Mouse (Mus musculus): ENCODE data around the gene Gm595. TPM values are rescaled to one million over a fixed set of nuclear protein-coding genes. Genes with fewer than 3 reads are reported as not detected.

Gm595 gene
- polyA plus RNA-seq (2012; ENCODE audit: insufficient read depth, insufficient read length, low replicate concordance, missing spikeins), result not detected in 2 replicates

- WGBS, result 89% methylated on average over 13 of the region's 13 CpGs
- TF ChIP-seq CTCF (IDR thresholded peaks at IDR 0.05; ENCODE audit: insufficient read depth, low read depth, low read length), result no peak
- no peak for TF ChIP-seq POLR2A (IDR thresholded peaks at IDR 0.05; ENCODE audit: insufficient read depth, low read depth, low read length)
- no peak within 1 kb of the TSS for H3K4me3 ChIP-seq (ENCODE audit: insufficient read depth, low read depth, low read length)
Observed at GRCm38 (mm10) chrX:48877613-48878012, at the start of gene Gm595. Gene Gm595 (minus strand): TSS chrX:48877713.

GRCm38 (mm10) chrX:48908421-48908820, 30.9 kb upstream of the Gm595 start:
- no peak overlapping the region for H3K4me3 ChIP-seq (ENCODE audit: insufficient read depth, low read depth, low read length)
- 66% methylated on average over 4 of the region's 4 CpGs for WGBS
- no peak overlapping the region for H3K27ac ChIP-seq (ENCODE audit: insufficient read depth, low read depth, low read length)
- TF ChIP-seq POLR2A (IDR thresholded peaks at IDR 0.05; ENCODE audit: insufficient read depth, low read depth, low read length) (no peak), CTCF (IDR thresholded peaks at IDR 0.05; ENCODE audit: insufficient read depth, low read depth, low read length) (no peak)
- no peaks in the 10 kb centered on the region for H3K4me1 ChIP-seq (ENCODE audit: control insufficient read depth, insufficient read depth, low read length)

More at GRCm38 (mm10) chrX:48877613-48878012, at the start of gene Gm595:
- H3K4me1 ChIP-seq (ENCODE audit: control insufficient read depth, insufficient read depth, low read length), result no peaks in the 10 kb centered on the region
- no peak within 1 kb of the TSS for H3K27ac ChIP-seq (ENCODE audit: insufficient read depth, low read depth, low read length)

- Histone ChIP-seq H3K27ac (ENCODE audit: insufficient read depth, low read depth, low read length) (no peak overlapping the region), H3K4me3 (ENCODE audit: insufficient read depth, low read depth, low read length) (no peak overlapping the region), H3K4me1 (ENCODE audit: control insufficient read depth, insufficient read depth, low read length) (no peaks in the 10 kb centered on the region)
- 82% methylated on average over 3 of the region's 3 CpGs for WGBS
- TF ChIP-seq CTCF (IDR thresholded peaks at IDR 0.05; ENCODE audit: insufficient read depth, low read depth, low read length) (no peak), POLR2A (IDR thresholded peaks at IDR 0.05; ENCODE audit: insufficient read depth, low read depth, low read length) (no peak)
Observed at GRCm38 (mm10) chrX:48903744-48904143, 26.2 kb upstream of the Gm595 start.

GRCm38 (mm10) chrX:48899555-48899954, 22.0 kb upstream of the Gm595 start:
- TF ChIP-seq POLR2A (IDR thresholded peaks at IDR 0.05; ENCODE audit: insufficient read depth, low read depth, low read length), result no peak
- TF ChIP-seq CTCF (IDR thresholded peaks at IDR 0.05; ENCODE audit: insufficient read depth, low read depth, low read length), result no peak
- Histone ChIP-seq H3K4me1 (ENCODE audit: control insufficient read depth, insufficient read depth, low read length) (no peaks in the 10 kb centered on the region), H3K27ac (ENCODE audit: insufficient read depth, low read depth, low read length) (no peak overlapping the region), H3K4me3 (ENCODE audit: insufficient read depth, low read depth, low read length) (no peak overlapping the region)
- WGBS, result 32% methylated on average over 5 of the region's 5 CpGs

GRCm38 (mm10) chrX:48896803-48897202, 19.3 kb upstream of the Gm595 start:
- TF ChIP-seq CTCF (IDR thresholded peaks at IDR 0.05; ENCODE audit: insufficient read depth, low read depth, low read length) (no peak), POLR2A (IDR thresholded peaks at IDR 0.05; ENCODE audit: insufficient read depth, low read depth, low read length) (no peak)
- H3K4me1 ChIP-seq (ENCODE audit: control insufficient read depth, insufficient read depth, low read length), result no peaks in the 10 kb centered on the region
- no peak overlapping the region for H3K27ac ChIP-seq (ENCODE audit: insufficient read depth, low read depth, low read length)
- WGBS, result 69% methylated on average over 6 of the region's 6 CpGs
- H3K4me3 ChIP-seq (ENCODE audit: insufficient read depth, low read depth, low read length), result no peak overlapping the region

- Histone ChIP-seq H3K27ac (ENCODE audit: insufficient read depth, low read depth, low read length) (no peak overlapping the region), H3K4me1 (ENCODE audit: control insufficient read depth, insufficient read depth, low read length) (no peaks in the 10 kb centered on the region), H3K4me3 (ENCODE audit: insufficient read depth, low read depth, low read length) (no peak overlapping the region)
- WGBS, result 83% methylated on average over 3 of the region's 3 CpGs
- TF ChIP-seq CTCF (IDR thresholded peaks at IDR 0.05; ENCODE audit: insufficient read depth, low read depth, low read length) (no peak), POLR2A (IDR thresholded peaks at IDR 0.05; ENCODE audit: insufficient read depth, low read depth, low read length) (no peak)
Observed at GRCm38 (mm10) chrX:48893946-48894345, 16.4 kb upstream of the Gm595 start.

GRCm38 (mm10) chrX:48890259-48890658, 12.7 kb upstream of the Gm595 start:
- Histone ChIP-seq H3K4me1 (ENCODE audit: control insufficient read depth, insufficient read depth, low read length) (no peaks in the 10 kb centered on the region), H3K27ac (ENCODE audit: insufficient read depth, low read depth, low read length) (no peak overlapping the region), H3K4me3 (ENCODE audit: insufficient read depth, low read depth, low read length) (no peak overlapping the region)
- TF ChIP-seq POLR2A (IDR thresholded peaks at IDR 0.05; ENCODE audit: insufficient read depth, low read depth, low read length) (no peak), CTCF (IDR thresholded peaks at IDR 0.05; ENCODE audit: insufficient read depth, low read depth, low read length) (no peak)
- WGBS, result 61% methylated on average over 9 of the region's 9 CpGs

- WGBS, result 85% methylated on average over 5 of the region's 5 CpGs
- Histone ChIP-seq H3K4me3 (ENCODE audit: insufficient read depth, low read depth, low read length) (no peak overlapping the region), H3K4me1 (ENCODE audit: control insufficient read depth, insufficient read depth, low read length) (no peaks in the 10 kb centered on the region), H3K27ac (ENCODE audit: insufficient read depth, low read depth, low read length) (no peak overlapping the region)
- TF ChIP-seq CTCF (IDR thresholded peaks at IDR 0.05; ENCODE audit: insufficient read depth, low read depth, low read length), result no peak
- no peak for TF ChIP-seq POLR2A (IDR thresholded peaks at IDR 0.05; ENCODE audit: insufficient read depth, low read depth, low read length)
Observed at GRCm38 (mm10) chrX:48884615-48885014, 7.1 kb upstream of the Gm595 start.

Other genes with a start within 250 kb of the Gm595 start
- gene Gpr119, start 203.2 kb downstream of the Gm595 start, polyA plus RNA-seq (2012; ENCODE audit: insufficient read depth, insufficient read length, low replicate concordance, missing spikeins), result not detected in 2 replicates
- not detected in 2 replicates for gene Rbmx2, start 182.7 kb downstream of the Gm595 start, polyA plus RNA-seq (2012; ENCODE audit: insufficient read depth, insufficient read length, low replicate concordance, missing spikeins)

Data from olfactory bulb, adult 2 months (tissue).